Mouse (Mus musculus) cerebellum, postnatal 10 days (tissue): Measurements from ENCODE around the gene Lmcd1.
A peak's percentile ranks its signal among the peaks of the same experiment; 100 is the strongest.
"Not testable (repeated sequence)": the region's sequence is repeated elsewhere in the genome, so short reads cannot be mapped to it uniquely, and the experiment has no call there.

Experiments
- DNase-seq, 2 experiments: peaks; one replicate each; pipeline ENCODE4 v3.0.0; 2021; ENCODE audit warnings: mixed read lengths in 2 of 2

Lmcd1 gene

DNA sequence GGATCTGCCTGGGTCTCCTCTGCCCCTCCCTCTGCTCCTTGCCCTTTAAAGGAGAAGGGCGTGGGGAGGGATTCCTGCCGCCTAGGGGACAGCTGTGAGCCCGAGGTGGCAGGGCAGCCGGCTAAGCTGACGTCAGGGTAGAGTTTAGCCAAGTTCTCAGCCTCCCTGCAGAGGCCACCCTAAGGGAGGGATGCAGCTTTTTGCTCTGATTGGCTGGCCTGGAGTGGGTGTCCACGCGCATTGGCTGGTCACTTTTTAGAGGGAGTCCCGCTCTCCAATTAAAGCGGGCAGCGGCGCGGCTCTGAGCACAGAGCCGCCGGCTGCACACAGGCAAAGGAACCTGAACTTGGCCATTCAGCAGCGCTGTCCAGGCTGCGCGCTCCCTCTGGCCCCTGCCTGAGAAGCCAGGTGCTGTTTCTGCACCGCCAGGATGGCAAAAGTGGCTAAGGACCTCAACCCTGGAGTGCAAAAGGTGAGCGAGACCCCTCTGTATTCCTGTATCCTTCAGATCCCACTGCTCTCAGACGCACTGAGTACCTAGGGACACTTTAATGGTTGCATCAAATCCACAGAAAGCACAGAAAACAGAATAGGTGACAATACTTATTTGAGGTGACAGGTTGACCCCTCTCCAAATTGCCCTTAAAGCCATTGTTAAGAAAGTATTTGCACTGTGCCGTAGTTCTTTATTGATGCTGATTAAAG, at the start of gene Lmcd1:
TSS of gene Lmcd1 (plus strand) at position 258 of the 705 bp plus-strand sequence.
- peak; percentile 86 to 91 for DNase-seq

GRCm38 (mm10) chr6:112223877-112224632, 49.5 kb upstream of the Lmcd1 start:
- DNase-seq: no peak

DNA sequence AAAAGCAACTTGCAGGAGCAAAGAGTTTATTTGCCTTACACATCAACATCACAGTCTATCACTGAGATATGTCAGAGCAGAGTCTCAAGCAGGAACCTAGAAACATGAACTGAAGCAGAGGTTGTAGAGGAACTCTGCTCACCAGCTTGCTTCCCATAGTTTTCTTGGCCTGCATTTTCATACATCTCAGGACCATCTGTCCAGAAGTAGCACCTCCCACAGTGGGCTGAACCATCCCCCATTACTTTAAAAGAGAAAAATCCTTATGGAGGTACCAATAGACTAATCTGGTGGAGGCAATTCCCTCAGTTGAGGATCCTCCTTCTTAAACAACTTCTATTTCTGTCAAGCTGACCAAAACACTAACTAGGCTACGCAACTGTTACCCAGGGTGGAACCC, 36.8 kb upstream of the Lmcd1 start:
- DNase-seq: peak in 1 of 2 experiments; percentile 13

DNA sequence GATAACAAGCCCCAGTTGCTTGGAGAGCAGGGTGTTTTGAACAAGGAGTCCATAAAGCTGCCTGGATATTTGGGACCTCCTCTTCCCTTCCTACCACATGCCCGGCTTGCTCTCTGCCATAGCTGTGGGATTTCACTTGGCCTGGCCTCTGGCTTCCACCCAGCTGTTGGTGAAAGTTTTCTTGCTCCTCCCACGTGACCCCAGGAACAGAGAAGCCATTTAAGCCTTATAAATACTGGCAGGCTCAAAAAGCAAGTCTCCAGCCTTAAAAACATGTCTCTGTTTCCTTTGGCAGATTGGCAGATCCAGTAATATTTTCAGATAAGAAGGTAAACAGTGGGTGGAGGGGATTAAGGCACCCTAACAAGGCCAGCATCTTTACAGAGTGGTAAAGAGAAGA, 31.3 kb upstream of the Lmcd1 start:
- DNase-seq: peak in 1 of 2 experiments; percentile 40

DNA sequence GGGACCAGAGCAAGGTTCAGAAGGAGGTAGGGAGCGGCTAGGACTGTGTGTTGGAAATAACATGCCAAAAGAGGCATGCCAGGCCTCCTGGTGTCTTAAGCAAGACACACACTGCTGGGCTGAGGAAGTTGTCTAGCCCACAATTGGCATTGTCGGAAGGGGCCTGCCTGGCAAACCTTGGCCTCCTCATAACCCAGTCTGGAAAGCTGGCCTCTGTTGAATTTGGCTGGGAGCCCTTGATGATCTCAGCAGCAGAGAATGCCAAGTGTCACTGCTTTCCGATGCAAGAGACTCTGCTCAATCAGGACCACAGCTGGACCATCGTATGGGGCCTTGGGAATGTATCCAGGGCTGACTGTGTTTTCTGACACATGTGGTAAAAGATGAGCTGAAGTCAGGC, 27.9 kb upstream of the Lmcd1 start:
- DNase-seq: peak; percentile 94 to 95

DNA sequence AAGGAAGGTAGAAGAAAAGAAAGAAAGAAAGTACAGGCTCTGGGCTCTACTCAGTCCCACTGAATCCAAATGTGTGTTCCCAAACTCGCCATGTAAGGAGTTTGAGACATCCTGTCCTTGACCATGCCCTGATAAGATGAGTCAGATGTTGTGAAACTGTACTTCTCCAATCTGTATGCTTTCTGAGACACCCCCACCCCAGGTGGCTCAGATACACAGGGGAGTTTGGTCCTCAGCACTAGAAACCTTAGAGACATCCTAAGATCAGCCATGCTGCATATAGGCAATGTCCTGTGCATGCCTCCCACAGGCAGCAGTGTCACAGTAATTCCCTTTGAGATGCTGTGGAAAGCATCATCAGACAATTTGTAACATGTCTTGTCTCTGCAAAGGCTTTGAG, 26.9 kb upstream of the Lmcd1 start:
- no peak for DNase-seq

DNA sequence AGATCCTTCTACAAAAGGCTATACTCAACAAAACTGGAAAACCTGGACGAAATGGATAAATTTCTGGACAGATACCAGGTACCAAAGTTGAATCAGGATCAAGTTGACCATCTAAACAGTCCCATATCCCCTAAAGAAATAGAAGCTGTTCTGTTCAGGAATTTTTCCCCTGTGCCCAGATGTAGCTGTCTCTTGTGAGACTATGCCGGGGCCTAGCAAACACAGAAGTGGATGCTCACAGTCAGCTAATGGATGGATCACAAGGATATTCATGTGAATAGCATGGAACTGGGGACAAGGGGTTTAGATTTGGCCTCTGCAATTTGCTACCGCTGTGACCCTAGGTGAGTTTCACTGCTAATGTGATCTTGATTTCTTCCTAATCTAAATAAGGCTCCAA, 19.6 kb upstream of the Lmcd1 start:
- DNase-seq: not testable (repeated sequence)

DNA sequence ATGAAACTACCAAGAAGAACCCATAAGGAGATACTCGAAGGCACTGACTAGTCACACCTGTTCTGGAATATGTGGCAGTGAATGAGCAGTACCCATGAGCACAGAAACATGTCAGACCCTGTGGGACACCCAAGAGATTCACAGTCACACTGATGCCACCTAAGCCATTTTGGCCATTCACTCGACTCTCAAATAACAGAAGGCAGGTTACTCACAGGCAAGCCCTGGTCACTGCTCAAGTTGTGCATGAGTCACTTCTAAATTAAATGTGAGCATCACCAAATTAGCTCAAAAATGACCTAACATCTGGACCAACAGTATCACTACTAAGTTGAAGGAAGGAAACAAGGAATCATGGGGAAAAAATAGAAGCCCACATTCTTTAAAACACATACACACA, 18.6 kb upstream of the Lmcd1 start:
- DNase-seq: no peak

DNA sequence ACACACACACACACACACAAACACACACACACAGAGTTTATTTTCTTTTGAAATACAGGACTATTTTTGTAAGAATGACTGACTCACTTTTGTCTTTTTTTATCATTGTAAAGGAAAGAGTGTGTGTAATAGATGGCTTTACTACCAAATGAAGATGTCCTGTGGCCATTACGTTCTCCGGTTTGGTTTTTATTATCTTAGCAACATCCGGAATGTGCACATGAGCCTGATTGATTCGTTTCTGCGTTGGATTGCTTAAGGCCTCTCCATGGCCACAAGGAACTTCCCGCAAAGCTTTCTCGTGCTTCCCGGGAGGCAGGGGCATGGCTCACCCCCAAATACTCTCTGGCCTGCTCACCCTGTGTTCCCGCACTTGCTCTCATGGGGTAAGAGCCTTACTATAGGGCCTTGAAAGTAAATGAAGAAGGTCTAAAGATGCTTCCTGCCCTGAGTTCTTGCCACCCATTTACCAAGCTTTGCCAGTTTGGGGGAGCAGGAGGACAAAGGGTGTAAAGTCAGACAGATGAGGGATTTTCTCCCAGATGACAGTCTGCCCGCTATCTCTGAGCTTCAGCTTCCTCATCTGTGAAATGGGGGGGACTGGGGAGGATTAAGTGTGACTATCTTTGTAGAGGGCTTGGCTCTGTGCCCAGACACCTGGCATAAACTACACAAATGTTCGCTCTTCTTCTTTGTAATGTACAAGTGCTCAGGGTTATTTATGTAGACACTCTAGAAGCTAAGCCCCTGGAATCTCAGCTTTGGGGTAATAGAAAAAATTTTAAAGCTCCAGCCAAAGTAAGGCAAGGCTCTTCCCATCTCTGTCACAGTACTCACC, 18.0 kb upstream of the Lmcd1 start:
- DNase-seq: peak; percentile 22 to 37

- DNase-seq: no peak
Measured at GRCm38 (mm10) chr6:112256599-112256998, 17.0 kb upstream of the Lmcd1 start.

DNA sequence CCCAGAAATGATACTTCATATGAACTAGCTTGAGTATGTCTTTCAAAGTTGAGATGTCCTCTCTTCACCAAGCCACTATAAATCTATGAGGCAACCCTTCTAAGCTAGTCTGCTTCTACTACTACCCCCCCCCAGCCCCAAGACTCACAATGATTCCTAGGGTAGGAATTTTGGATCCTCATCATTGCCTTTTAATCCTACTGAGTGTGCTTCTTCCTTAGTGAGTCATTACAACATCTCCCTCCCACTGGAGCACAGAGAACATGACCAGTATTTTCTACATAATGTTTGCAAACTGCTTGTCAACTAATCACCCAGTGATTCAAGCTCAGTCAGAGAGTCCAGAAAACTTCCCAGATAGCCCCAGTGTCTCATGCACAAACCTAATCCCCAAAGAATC, 12.5 kb upstream of the Lmcd1 start:
- DNase-seq: no peak

- no peak for DNase-seq
Measured at GRCm38 (mm10) chr6:112264321-112264720, 9.2 kb upstream of the Lmcd1 start.

GRCm38 (mm10) chr6:112266631-112267030, 6.9 kb upstream of the Lmcd1 start:
- DNase-seq: peak; percentile 87 to 90

DNA sequence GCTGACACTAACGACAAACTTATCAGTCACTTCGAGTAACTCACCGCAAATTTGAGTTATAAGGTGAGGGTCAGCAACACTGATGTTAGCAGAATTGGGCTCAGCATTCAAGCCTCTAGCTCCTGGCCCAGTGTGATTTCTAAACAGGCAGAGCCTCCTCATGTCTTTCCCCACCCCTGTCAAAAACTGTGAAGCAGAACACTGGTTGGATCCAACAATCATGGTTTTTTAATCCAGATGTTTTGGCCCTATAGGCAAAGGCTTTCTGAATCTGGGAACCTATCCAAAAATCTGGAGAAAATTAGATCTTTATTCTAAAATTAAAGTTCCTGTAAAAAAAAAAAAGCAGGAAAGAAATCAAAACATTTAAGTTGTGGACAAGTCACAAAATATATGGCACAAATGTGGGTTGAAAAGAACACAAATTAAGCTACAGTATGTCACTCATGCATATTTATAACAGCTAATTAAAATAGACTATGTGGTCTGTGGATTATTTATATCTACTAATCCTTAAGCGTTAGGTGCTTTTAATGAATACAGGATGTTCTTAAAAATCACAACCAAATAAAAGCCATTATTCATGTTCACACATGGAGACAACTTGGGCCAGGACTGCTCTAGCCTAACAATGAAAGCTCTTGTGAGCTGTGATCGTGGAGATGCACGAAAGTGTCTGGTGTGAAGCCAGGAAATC, 5.7 kb upstream of the Lmcd1 start:
- DNase-seq: no peak

DNA sequence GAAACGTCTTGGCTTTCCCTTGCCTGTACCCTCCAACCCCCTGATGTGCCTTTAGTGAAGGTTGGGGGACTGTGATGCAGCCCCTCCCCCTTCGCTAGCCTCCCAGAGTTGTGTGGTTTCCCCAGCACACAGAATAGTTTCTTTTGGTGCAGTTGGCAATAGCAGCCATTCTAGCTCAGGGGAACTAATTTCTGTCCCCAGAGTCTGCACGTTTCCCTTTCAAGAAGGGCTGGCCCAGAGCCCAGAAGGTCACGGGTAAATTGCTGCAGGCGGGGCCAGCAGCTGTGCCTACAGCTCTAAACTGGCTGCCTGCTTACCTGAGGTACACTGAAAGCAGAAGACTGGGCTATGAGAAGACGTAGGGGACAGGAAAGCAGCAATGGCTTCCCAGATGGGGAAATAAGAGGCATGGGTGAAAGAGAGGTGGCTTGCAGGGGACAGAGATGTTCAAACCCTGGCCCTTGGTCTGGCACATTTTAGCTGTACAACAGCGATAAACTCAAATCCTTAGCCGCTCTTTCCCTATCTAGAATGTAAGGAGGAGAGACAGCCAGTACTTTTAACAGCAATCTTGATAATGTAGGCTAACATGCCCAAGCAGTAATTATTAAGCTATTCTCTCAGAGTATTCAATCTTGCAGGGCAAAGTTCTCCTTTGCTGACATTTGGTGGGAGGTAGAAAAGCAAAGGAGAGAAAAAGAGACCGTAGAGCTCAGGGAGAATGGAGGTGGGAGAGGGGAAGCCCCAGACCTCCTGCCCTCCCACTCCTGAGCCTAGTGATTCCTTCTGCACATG, 900 bp downstream of the Lmcd1 start:
- DNase-seq: peak; percentile 74 to 82

DNA sequence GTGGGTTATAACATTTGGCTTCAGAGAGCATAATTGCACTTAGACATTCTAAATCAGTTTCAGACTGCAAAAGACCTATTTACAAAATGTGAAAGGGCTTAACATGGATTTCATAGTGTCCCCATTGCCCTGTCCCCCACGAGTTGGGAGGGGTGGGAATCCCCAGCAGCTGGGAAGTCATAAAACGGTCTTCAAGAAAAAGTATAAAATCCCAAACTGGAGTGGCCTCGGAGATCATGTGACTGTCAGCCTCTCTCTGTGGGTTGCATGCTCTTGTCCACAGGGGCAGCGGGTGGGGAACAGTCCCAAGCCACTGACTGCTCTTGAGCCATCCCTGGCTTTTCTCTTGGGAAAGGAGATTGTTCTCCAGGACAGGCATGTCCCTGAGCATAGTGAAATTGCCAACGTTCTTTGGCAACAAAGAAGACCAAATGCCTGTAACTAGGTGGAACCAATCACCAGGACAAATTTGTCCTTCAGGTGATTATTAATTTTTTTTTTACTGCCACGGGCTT, 2.2 kb downstream of the Lmcd1 start:
- no peak for DNase-seq

- DNase-seq: no peak
Measured at GRCm38 (mm10) chr6:112278805-112279204, 5.2 kb downstream of the Lmcd1 start.

DNA sequence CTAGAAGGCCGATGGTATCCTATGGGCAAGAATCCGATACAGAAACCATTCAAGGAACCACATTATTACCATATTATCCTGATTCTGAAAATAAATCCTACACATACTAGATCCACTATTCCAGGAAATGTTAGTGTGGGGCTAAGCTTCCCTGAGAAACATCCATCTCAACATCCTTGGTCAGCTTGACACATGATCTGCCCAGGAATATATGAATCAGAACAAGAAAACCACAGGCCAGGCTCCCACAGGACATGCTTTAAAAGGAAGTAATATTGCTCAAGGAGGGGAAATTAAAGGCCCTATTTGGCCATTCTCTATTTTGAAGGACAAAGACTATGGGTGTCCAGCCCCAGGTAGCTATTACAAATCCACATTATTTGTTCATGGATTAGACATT, 6.6 kb downstream of the Lmcd1 start:
- DNase-seq: no peak

DNA sequence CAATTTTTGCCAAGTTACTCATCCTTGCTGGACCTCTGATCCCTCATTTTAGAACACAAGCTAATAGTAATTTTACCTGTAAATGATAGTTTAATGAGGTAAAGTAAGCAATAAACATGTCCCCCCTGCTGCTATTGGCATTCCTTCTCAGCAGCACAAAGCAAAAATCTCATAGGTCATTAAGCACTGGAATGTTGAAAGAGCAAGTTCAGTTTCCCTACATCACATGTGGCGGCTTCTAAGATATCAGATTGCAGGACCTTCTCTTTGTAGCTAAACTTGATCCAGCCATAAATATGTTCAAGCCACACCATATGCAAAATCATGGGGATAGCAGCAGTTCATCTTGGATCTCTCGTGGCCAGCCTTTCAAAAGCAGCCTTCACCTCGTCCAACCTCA, 7.4 kb downstream of the Lmcd1 start:
- DNase-seq: no peak

- DNase-seq: no peak
Measured at GRCm38 (mm10) chr6:112281935-112282334, 8.4 kb downstream of the Lmcd1 start.

DNA sequence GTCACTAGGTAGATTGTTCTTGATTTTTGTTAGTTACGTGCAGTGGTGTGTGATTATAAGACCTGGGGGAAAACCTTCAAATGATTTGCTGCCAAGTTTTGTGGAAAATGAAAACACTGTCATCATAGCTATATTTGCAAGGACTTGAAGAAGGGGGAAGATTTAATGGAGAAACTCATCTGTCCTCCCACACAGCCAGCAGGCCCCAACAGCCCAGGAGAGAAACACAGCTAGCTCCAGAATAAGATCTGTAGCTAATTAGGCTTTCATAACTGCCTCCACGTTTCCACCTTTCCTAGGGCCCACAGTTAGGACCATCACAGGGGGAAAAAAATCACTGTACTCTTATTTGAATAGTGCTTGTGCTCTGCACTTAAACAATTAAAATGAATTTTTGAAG, 10.5 kb downstream of the Lmcd1 start:
- no peak for DNase-seq

DNA sequence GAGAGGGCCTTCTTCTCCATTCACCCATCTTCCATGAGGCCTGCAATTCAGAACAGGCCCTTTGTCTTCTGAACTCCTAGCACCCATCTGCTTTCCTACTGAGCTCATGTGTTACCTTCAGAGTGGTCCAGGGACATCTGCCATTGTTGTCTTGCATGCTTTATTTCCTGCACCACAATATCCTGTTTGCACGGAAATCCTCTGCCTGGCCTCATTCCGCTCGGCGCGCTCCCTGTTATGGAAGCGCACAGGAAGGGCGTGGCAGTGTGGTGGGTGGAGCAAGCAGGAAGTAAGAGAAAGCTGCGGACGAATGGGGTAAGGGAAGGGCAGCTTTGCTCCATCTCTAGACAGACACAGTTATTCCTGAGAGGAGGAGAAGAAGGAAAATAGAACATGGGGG, 14.1 kb downstream of the Lmcd1 start:
- no peak for DNase-seq
